Comparison of ENCODE assay signal across 9 mouse cellular contexts in genomic region chr3:94888595-94888994, GRCm38 (mm10). TPM values are rescaled to one million over a fixed set of nuclear protein-coding genes. Genes with fewer than 3 reads are reported as not detected.
A peak's percentile ranks its signal among the peaks of the same experiment; 100 is the strongest.
DNase-seq lines count a peak whose midpoint lies in the region; ATAC-seq lines count a peak whose summit lies in the region.
"Had no signal": no experiment of that assay in that cellular context is flagged by ENCODE, and none has a peak within 500 bp of the region (broad histone marks: within the 10 kb centered on the region; RNA-seq: fewer than 3 reads in every experiment).

No protein-coding gene starts in this region.

- H3K27me3 ChIP-seq in kidney, embryonic 15.5 days, result no peaks in the 10 kb centered on the region
- H3K27me3 ChIP-seq in midbrain, embryonic 11.5 days (ENCODE audit: control insufficient read depth, insufficient read depth, low read length), result no peaks in the 10 kb centered on the region
- H3K27me3 ChIP-seq: heart, embryonic 13.5 days had no signal

- peaks cover 20% of the 10 kb centered on the region for H3K36me3 ChIP-seq in kidney, embryonic 15.5 days
- no peaks in the 10 kb centered on the region for H3K36me3 ChIP-seq in midbrain, embryonic 11.5 days (ENCODE audit: control insufficient read depth, insufficient read depth, low read length)

- intact Hi-C loops in left cerebral cortex, postnatal 25 days (cut with DNase I), result no loop called here

- no peak overlapping the region for H3K9ac ChIP-seq in kidney, embryonic 15.5 days
- no peak overlapping the region for H3K9ac ChIP-seq in midbrain, embryonic 11.5 days (ENCODE audit: low read length)
- H3K9ac ChIP-seq: heart, embryonic 13.5 days had no signal

- no peak overlapping the region for H3K4me2 ChIP-seq in kidney, embryonic 15.5 days
- no peak overlapping the region for H3K4me2 ChIP-seq in midbrain, embryonic 11.5 days
- H3K4me2 ChIP-seq: heart, embryonic 13.5 days had no signal

- ATAC-seq in kidney, embryonic 15.5 days (replicated peaks; ENCODE audit: low FRiP score), result no peak
- no peak for ATAC-seq in midbrain, embryonic 11.5 days (ENCODE audit: low FRiP score)

- peak; percentile 42 for DNase-seq in kidney, adult 18-20 months
- peak; percentile 80 for DNase-seq in MEL-GATA-1-ER (ENCODE audit: extremely low read depth, low read depth)
- DNase-seq in embryo, embryonic 10.5 days (ENCODE audit: low spot score), result peak; percentile 65
- DNase-seq in lung, postnatal 14 days, result peak; percentile 39
- DNase-seq in left cerebral cortex, postnatal 25 days (ENCODE audit: low spot score in 2 of 2), result no peak
- no peak for DNase-seq in midbrain, embryonic 11.5 days (ENCODE audit: low spot score, missing footprints)
- DNase-seq in left cerebral cortex, adult 18-20 months (ENCODE audit: low spot score in 2 of 2), result no peak

- no peak overlapping the region for H3K27ac ChIP-seq in kidney, embryonic 15.5 days
- H3K27ac ChIP-seq in midbrain, embryonic 11.5 days (ENCODE audit: low read depth, low read length), result no peak overlapping the region
- H3K27ac ChIP-seq: heart, embryonic 13.5 days had no signal

- H3K9me3 ChIP-seq in kidney, embryonic 15.5 days (replicated peaks), result no peaks in the 10 kb centered on the region
- H3K9me3 ChIP-seq in midbrain, embryonic 11.5 days (ENCODE audit: control insufficient read depth, low read length), result no peaks in the 10 kb centered on the region
- H3K9me3 ChIP-seq: heart, embryonic 13.5 days had no signal

- H3K4me1 ChIP-seq in kidney, embryonic 15.5 days, result peaks cover 15% of the 10 kb centered on the region
- H3K4me1 ChIP-seq in midbrain, embryonic 11.5 days (ENCODE audit: control insufficient read depth, insufficient read depth, low read length), result peaks cover 5% of the 10 kb centered on the region

- no peak overlapping the region for H3K4me3 ChIP-seq in kidney, embryonic 15.5 days (replicated peaks)
- no peak overlapping the region for H3K4me3 ChIP-seq in midbrain, embryonic 11.5 days (ENCODE audit: low read depth, low read length)
- H3K4me3 ChIP-seq: heart, embryonic 13.5 days had no signal

RNA-seq across cellular contexts. Expression of gene Psmb4, which starts 1.8 kb away (rescaled TPM):
- 340 and 342 TPM in 2 replicates for polyA plus RNA-seq in kidney, embryonic 15.5 days (2015; fragmentation: Nextera tagmentation; extraction: Ambion mirVana)
- total RNA-seq in left cerebral cortex, postnatal 25 days (2021), result 100 to 1,000 TPM; 263 to 284 TPM
- 339 and 371 TPM in 2 replicates for polyA plus RNA-seq in midbrain, embryonic 11.5 days (2014; fragmentation: Nextera tagmentation; extraction: Ambion mirVana)
- total RNA-seq in left cerebral cortex, adult 18-20 months (2021), result 100 to 1,000 TPM; 281 to 296 TPM

RNA-seq across cellular contexts. Expression of gene Selenbp1, which starts 44.3 kb away (rescaled TPM):
- polyA plus RNA-seq in kidney, embryonic 15.5 days (2015; fragmentation: Nextera tagmentation; extraction: Ambion mirVana), result 60.6 and 62.4 TPM in 2 replicates
- total RNA-seq in left cerebral cortex, postnatal 25 days (2021), result 1 to 10 TPM; 7.5 to 9.0 TPM
- 3.6 and 4.7 TPM in 2 replicates for polyA plus RNA-seq in midbrain, embryonic 11.5 days (2014; fragmentation: Nextera tagmentation; extraction: Ambion mirVana)
- total RNA-seq in left cerebral cortex, adult 18-20 months (2021), result 10 to 100 TPM in 1 of 2 experiments, 1 to 10 TPM in 1; 9.9 to 10.5 TPM

RNA-seq across cellular contexts. Expression of gene Pogz, which starts 51.2 kb away (rescaled TPM):
- polyA plus RNA-seq in kidney, embryonic 15.5 days (2015; fragmentation: Nextera tagmentation; extraction: Ambion mirVana), result 17.4 and 18.8 TPM in 2 replicates
- 10 to 100 TPM; 57.4 to 58.1 TPM for total RNA-seq in left cerebral cortex, postnatal 25 days (2021)
- polyA plus RNA-seq in midbrain, embryonic 11.5 days (2014; fragmentation: Nextera tagmentation; extraction: Ambion mirVana), result 24.1 and 24.2 TPM in 2 replicates
- 10 to 100 TPM; 53.4 to 54.2 TPM for total RNA-seq in left cerebral cortex, adult 18-20 months (2021)

Comparison
In these comparisons a context has a peak if more than half of its experiments do, and no peak if none do; other contexts are left out.
1. DNase-seq: peak in kidney, adult 18-20 months (single experiment), MEL-GATA-1-ER (single experiment), embryo, embryonic 10.5 days (single experiment) and lung, postnatal 14 days (single experiment); none in left cerebral cortex, postnatal 25 days (0 of 2), midbrain, embryonic 11.5 days (single experiment) and left cerebral cortex, adult 18-20 months (0 of 2).